Comparison of ENCODE assay signal across 8 mouse cellular contexts in genomic region chr1:55665828-55666673, GRCm38 (mm10).
DNase-seq lines count a peak whose midpoint lies in the region; ATAC-seq lines count a peak whose summit lies in the region.

No protein-coding gene starts in this region.

- no peak overlapping the region for H3K27ac ChIP-seq in embryonic facial prominence, embryonic 14.5 days (replicated peaks; ENCODE audit: low read depth, low read length)
- H3K27ac ChIP-seq in neural tube, embryonic 12.5 days: no peak overlapping the region

- DNase-seq in ovary, postnatal 14 days (ENCODE audit: low spot score): peak; percentile 18
- DNase-seq in ovary, adult 18-20 months (ENCODE audit: low spot score): no peak
- DNase-seq in embryonic facial prominence, embryonic 14.5 days (ENCODE audit: low spot score): peak; percentile 48
- DNase-seq in layer of hippocampus, adult 18-20 months (ENCODE audit: low spot score in 2 of 2): peak; percentile 64 to 80
- no peak for DNase-seq in urinary bladder, adult 2 months (ENCODE audit: low spot score)
- no peak for DNase-seq in urinary bladder, postnatal 36 days (ENCODE audit: low spot score in 2 of 2)
- no peak for DNase-seq in thymus, postnatal 0 days (ENCODE audit: low spot score)

- ATAC-seq in embryonic facial prominence, embryonic 14.5 days (ENCODE audit: low read depth): peak; percentile 62; the same call in 1 of the 2 replicates
- peak; percentile 76 for ATAC-seq in neural tube, embryonic 12.5 days (ENCODE audit: low FRiP score, low read depth)

- H3K27me3 ChIP-seq in embryonic facial prominence, embryonic 14.5 days (replicated peaks; ENCODE audit: control insufficient read depth, insufficient read depth, low read length): no peaks in the 10 kb centered on the region
- H3K27me3 ChIP-seq in neural tube, embryonic 12.5 days (replicated peaks): no peaks in the 10 kb centered on the region

- 40% methylated on average over 11 of the region's 11 CpGs for WGBS in embryonic facial prominence, embryonic 14.5 days
- WGBS in neural tube, embryonic 12.5 days: 24% methylated on average over 11 of the region's 11 CpGs

- H3K4me3 ChIP-seq in embryonic facial prominence, embryonic 14.5 days (ENCODE audit: low read depth, low read length): no peak overlapping the region
- no peak overlapping the region for H3K4me3 ChIP-seq in neural tube, embryonic 12.5 days

- no peaks in the 10 kb centered on the region for H3K36me3 ChIP-seq in embryonic facial prominence, embryonic 14.5 days (ENCODE audit: control insufficient read depth, insufficient read depth, low read length)
- no peaks in the 10 kb centered on the region for H3K36me3 ChIP-seq in neural tube, embryonic 12.5 days

- no peaks in the 10 kb centered on the region for H3K9me3 ChIP-seq in embryonic facial prominence, embryonic 14.5 days (ENCODE audit: control insufficient read depth, low read length)
- H3K9me3 ChIP-seq in neural tube, embryonic 12.5 days: no peaks in the 10 kb centered on the region

- 0 out of 2 replicates have a peak overlapping the region, but pooled peaks have one; percentile 20 for H3K4me2 ChIP-seq in embryonic facial prominence, embryonic 14.5 days (ENCODE audit: low read depth, low read length)
- H3K4me2 ChIP-seq in neural tube, embryonic 12.5 days (replicated peaks): no peak overlapping the region; the same call in 1 of the 2 replicates

- no peak overlapping the region for H3K9ac ChIP-seq in embryonic facial prominence, embryonic 14.5 days (ENCODE audit: low read depth, low read length)
- H3K9ac ChIP-seq in neural tube, embryonic 12.5 days: no peak overlapping the region; the same call in 1 of the 2 replicates

- no peaks in the 10 kb centered on the region for H3K4me1 ChIP-seq in embryonic facial prominence, embryonic 14.5 days (ENCODE audit: control insufficient read depth, insufficient read depth, low read length)
- peaks cover 18% of the 10 kb centered on the region for H3K4me1 ChIP-seq in neural tube, embryonic 12.5 days

Comparison
In these comparisons a context has a peak if more than half of its experiments do, and no peak if none do; other contexts are left out.
1. DNase-seq: peak in ovary, postnatal 14 days (single experiment), embryonic facial prominence, embryonic 14.5 days (single experiment) and layer of hippocampus, adult 18-20 months (2 of 2); none in ovary, adult 18-20 months (single experiment), urinary bladder, adult 2 months (single experiment), urinary bladder, postnatal 36 days (0 of 2) and thymus, postnatal 0 days (single experiment).